Mouse (Mus musculus): ENCODE results near the gene Dnajc25. TPM values are rescaled to one million over a fixed set of nuclear protein-coding genes. Genes with fewer than 3 reads are reported as not detected.

Dnajc25 gene
- polyA plus RNA-seq (2012; rRNA removed), result 1.3 and 2.0 TPM in 2 replicates

DNA sequence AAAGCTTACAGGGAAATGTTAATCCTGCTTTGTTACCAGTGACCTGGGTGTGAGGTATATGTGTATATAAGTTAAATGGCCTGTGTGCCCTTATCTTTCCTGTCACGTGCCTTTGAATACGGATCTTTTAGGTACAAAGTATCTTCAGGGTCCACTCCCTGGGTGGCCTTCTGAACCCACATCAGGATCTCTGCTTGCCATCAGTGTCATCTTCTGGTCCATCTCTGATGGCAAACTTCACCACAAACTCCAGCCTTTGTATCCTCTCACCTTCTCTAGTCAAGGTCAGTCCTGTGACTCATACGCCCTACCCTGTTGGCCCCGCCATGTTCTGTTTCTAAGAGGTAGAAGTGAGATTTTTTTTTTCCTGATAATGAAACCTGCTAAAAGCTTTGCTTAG lies at the start of gene Dnajc25:
Dnajc25 (plus strand) TSS at position 301 of the 400 bp plus-strand sequence.

DNA sequence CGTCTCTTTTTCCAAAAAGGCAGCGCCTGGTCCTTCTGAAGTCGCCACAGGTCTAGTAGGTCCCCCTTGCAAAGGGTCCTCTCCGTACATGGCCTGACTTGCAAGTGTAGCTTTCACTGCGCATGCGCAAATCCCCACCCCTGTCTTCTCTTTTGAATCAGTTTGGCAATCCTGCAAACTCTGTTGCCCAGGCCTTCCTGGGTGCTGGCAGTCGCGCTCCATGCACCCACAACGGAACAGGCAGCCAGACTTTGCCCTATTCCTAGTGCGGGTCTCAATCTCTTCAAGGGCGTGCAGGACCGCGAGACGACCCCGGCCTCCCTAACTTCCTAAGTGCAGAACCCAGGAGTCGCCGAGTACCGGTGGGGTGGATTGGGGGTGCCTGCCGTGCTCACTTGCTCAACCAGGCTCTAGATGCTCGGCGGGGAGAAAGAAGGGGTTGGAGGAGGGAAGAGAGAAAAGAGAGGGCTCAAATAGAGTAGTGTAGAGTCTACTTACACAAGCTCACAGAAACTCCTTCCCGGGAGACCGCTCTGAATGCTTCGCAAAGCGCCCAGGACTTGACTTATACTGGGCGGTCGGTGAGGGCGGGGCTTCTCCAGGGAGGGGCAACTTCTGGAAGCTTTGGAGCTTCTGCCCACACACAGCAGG lies 8.2 kb upstream of the Dnajc25 start, which contains the start of gene Ptgr1:
Ptgr1 (minus strand) TSS at position 580 of the 651 bp plus-strand sequence.

GRCm38 (mm10) chr4:59002948-59003805 lies 8.3 kb downstream of the Dnajc25 start, which contains the start of gene Gm20503:
Gm20503 (plus strand) TSS chr4:59003210.

DNA sequence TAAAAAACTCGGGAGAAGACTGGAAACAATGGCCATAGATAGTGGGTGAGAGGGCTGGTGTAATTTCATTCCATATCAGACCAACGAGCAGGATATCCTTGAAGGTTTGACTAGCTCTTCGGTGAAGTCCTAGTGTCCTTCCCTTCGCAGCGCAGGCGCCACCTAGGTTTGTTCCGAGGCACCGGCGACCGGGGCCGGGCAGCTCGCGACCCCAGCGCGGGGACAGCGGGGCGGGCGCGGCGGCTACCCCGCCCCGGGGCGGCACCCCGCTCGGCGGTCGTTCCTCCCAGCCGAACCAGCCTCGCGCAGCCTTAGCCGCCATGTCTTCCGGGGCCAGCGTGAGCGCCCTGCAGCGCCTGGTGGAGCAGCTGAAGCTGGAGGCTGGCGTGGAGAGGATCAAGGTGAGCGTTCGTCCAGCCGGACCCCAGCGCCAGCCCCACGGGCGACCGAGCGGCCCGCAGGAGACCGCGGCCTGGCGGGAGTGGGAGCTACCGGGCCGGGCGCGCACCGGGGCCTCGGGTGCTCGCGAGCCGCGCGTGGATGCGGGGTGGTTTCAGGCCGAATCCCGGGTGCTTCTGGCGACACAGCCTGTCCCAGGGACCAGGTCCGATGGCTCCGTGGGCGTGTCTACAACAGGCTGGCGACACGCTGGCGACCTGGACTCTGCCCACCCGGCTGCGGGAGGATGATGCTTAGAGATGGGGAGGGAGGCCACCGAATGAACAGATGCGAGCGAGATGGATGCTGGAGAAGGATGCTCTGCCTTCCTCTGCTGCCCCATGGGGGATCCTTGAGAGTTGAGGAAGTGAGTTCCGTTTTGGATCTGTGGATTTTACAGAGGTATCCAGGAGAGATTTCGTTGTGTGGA lies 40.3 kb downstream of the Dnajc25 start, which contains the start of gene Gng10:
Gng10 (plus strand) TSS at position 171 of the 868 bp plus-strand sequence.

Other genes starting within 250 kb of the Dnajc25 start
- gene Olfr267, start 207.3 kb upstream of the Dnajc25 start, polyA plus RNA-seq (2012; rRNA removed), result 0.02 TPM in 1 of 2 replicates, not detected in the other
- gene Ecpas, start 82.3 kb upstream of the Dnajc25 start, polyA plus RNA-seq (2012; rRNA removed), result 9.3 and 14.7 TPM in 2 replicates
- 0.03 TPM in 1 of 2 replicates, not detected in the other for gene Zkscan16, start 51.4 kb upstream of the Dnajc25 start, polyA plus RNA-seq (2012; rRNA removed)
- 39.4 and 50.1 TPM in 2 replicates for gene Ptgr1, start 7.9 kb upstream of the Dnajc25 start, polyA plus RNA-seq (2012; rRNA removed)
- 0.50 and 1.7 TPM in 2 replicates for gene Gm20503, start 8.1 kb downstream of the Dnajc25 start, polyA plus RNA-seq (2012; rRNA removed)
- gene Gng10, start 40.0 kb downstream of the Dnajc25 start, polyA plus RNA-seq (2012; rRNA removed), result 10.4 and 11.7 TPM in 2 replicates
- gene AI481877, start 143.9 kb downstream of the Dnajc25 start, polyA plus RNA-seq (2012; rRNA removed), result 0.03 TPM in 2 replicates
- gene Ugcg, start 194.2 kb downstream of the Dnajc25 start, polyA plus RNA-seq (2012; rRNA removed), result 18.6 and 26.5 TPM in 2 replicates

Data from stomach, adult 2 months (tissue).